Mouse (Mus musculus) kidney, adult 2 months (tissue): ENCODE measurements around the gene Vmn1r68. TPM values are rescaled to one million over a fixed set of nuclear protein-coding genes. Genes with fewer than 3 reads are reported as not detected.

Experiments
- DNase-seq: peaks from one replicate; pipeline ENCODE4 v3.0.0; 2021
- H3K27ac ChIP-seq: fragments of 200-500 bp; 2 replicates; pipeline ENCODE4 v1.5.1; 2012; ENCODE audit warnings: low read depth, low read length, control low read depth, inconsistent platforms; ENCODE audit not compliant: insufficient read depth
- H3K27me3 ChIP-seq: fragments of 200-500 bp; replicated peaks from 2 replicates; pipeline ENCODE4 v1.6.1; 2012; ENCODE audit warnings: mild to moderate bottlenecking, moderate library complexity, low read length, inconsistent platforms; ENCODE audit not compliant: control insufficient read depth, insufficient read depth
- H3K36me3 ChIP-seq: fragments of 200-500 bp; 2 replicates; pipeline ENCODE4 v1.6.1; 2012; ENCODE audit warnings: mild to moderate bottlenecking, moderate library complexity, low read length, inconsistent platforms; ENCODE audit not compliant: control insufficient read depth, insufficient read depth
- H3K4me1 ChIP-seq: fragments of 200-500 bp; 2 replicates; pipeline ENCODE4 v1.6.1; 2011; ENCODE audit warnings: low read length; ENCODE audit not compliant: control insufficient read depth, insufficient read depth
- H3K4me3 ChIP-seq: fragments of 200-500 bp; 2 replicates; pipeline ENCODE4 v1.5.1; 2011; ENCODE audit warnings: mild to moderate bottlenecking, low read depth, low read length, control low read depth; ENCODE audit not compliant: insufficient read depth
- CTCF ChIP-seq: fragments of 200-500 bp; conservative IDR thresholded peaks from 2 replicates; pipeline ENCODE4 v1.5.1; 2011; ENCODE audit warnings: low read depth, mild to moderate bottlenecking, control low read depth, low read length, moderate library complexity, mixed read lengths; ENCODE audit not compliant: insufficient read depth, insufficient read length
- POLR2A ChIP-seq: fragments of 200-500 bp; IDR thresholded peaks from one replicate; pipeline ENCODE4 v1.6.1; 2011; ENCODE audit warnings: low read depth, low read length, control low read depth
- WGBS: fragments of 180-500 bp; shearing (Covaris S2); methylation state at CpG from one replicate; pipeline ENCODE4 v1.1.7; 2018; 5-methylcytosine and 5-hydroxymethylcytosine counted together
- polyA plus RNA-seq: library from polyadenylated mRNA; depleted of rRNA; stranded (reverse); fragments of >200 nt; gene quantifications from 2 replicates; pipeline ENCODE4 v1.2.3, GENCODE M21; 2012; rRNA removed

Gene Vmn1r68
- not detected in 2 replicates for polyA plus RNA-seq

GRCm38 (mm10) chr7:10558385-10558784 lies at the start of gene Vmn1r68:
Vmn1r68 (minus strand) TSS chr7:10558485.
- DNase-seq = no peak
- WGBS = 61% methylated on average over 2 of the region's 2 CpGs
- H3K4me3 ChIP-seq = no peak within 1 kb of the TSS
- no peak within 1 kb of the TSS for H3K27ac ChIP-seq
- H3K36me3 ChIP-seq = no peaks in the 10 kb centered on the region
- no peaks in the 10 kb centered on the region for H3K4me1 ChIP-seq
- no peaks in the 10 kb centered on the region for H3K27me3 ChIP-seq
- TF ChIP-seq POLR2A (no peak), CTCF (no peak)

- no peaks in the 10 kb centered on the region for H3K27me3 ChIP-seq
- 37% methylated on average over 6 of the region's 6 CpGs for WGBS
- no peaks in the 10 kb centered on the region for H3K4me1 ChIP-seq
- TF ChIP-seq POLR2A (no peak), CTCF (no peak)
- H3K4me3 ChIP-seq = no peak overlapping the region
- no peaks in the 10 kb centered on the region for H3K36me3 ChIP-seq
- DNase-seq = no peak
- H3K27ac ChIP-seq = no peak overlapping the region
These were observed 62.7 kb downstream of the Vmn1r68 start for GRCm38 (mm10) chr7:10495578-10495977.

GRCm38 (mm10) chr7:10494786-10495521 lies 63.3 kb downstream of the Vmn1r68 start, which contains the start of gene Zik1:
Zik1 (minus strand) TSS chr7:10495394.
- H3K4me1 ChIP-seq = no peaks in the 10 kb centered on the region
- no peak for TF ChIP-seq POLR2A
- TF ChIP-seq CTCF = no peak
- peak; percentile 66 for DNase-seq
- H3K27me3 ChIP-seq = no peaks in the 10 kb centered on the region
- no peak within 1 kb of the TSS for H3K27ac ChIP-seq
- H3K36me3 ChIP-seq = no peaks in the 10 kb centered on the region; the same call in 1 of the 2 replicates
- 1% methylated on average over 33 of the region's 33 CpGs for WGBS
- peak within 1 kb of the TSS; percentile 83 for H3K4me3 ChIP-seq

- TF ChIP-seq POLR2A = no peak
- no peak for TF ChIP-seq CTCF
- no peak for DNase-seq
- WGBS = 63% methylated on average over 18 of the region's 18 CpGs
- Histone ChIP-seq H3K4me1 (no peaks in the 10 kb centered on the region), H3K27ac (no peak overlapping the region), H3K27me3 (no peaks in the 10 kb centered on the region), H3K36me3 (no peaks in the 10 kb centered on the region), H3K4me3 (no peak overlapping the region)
These were observed 77.6 kb downstream of the Vmn1r68 start for GRCm38 (mm10) chr7:10480588-10481233.

- no peaks in the 10 kb centered on the region for H3K4me1 ChIP-seq
- DNase-seq = no peak
- H3K27me3 ChIP-seq = no peaks in the 10 kb centered on the region
- no peaks in the 10 kb centered on the region for H3K36me3 ChIP-seq
- H3K27ac ChIP-seq = no peak overlapping the region
- no peak for TF ChIP-seq POLR2A
- TF ChIP-seq CTCF = no peak
- no peak overlapping the region for H3K4me3 ChIP-seq
These were observed 78.5 kb downstream of the Vmn1r68 start for GRCm38 (mm10) chr7:10479813-10480212.

- no peaks in the 10 kb centered on the region for H3K27me3 ChIP-seq
- no peak overlapping the region for H3K27ac ChIP-seq
- H3K4me3 ChIP-seq = no peak overlapping the region
- no peak for TF ChIP-seq CTCF
- no peak for TF ChIP-seq POLR2A
- 78% methylated on average over 3 of the region's 3 CpGs for WGBS
- no peak for DNase-seq
- H3K4me1 ChIP-seq = no peaks in the 10 kb centered on the region
- no peaks in the 10 kb centered on the region for H3K36me3 ChIP-seq
These were observed 100.1 kb downstream of the Vmn1r68 start for GRCm38 (mm10) chr7:10458166-10458565.

Other genes with a start within 250 kb of the Vmn1r68 start
- gene Vmn1r67, start 115.2 kb downstream of the Vmn1r68 start, polyA plus RNA-seq = not detected in 2 replicates
- gene Zik1, start 63.1 kb downstream of the Vmn1r68 start, polyA plus RNA-seq = 0.20 and 0.31 TPM in 2 replicates
- gene Vmn1r69, start 55.2 kb upstream of the Vmn1r68 start, polyA plus RNA-seq = not detected in 2 replicates
- gene Vmn1r70, start 73.0 kb upstream of the Vmn1r68 start, polyA plus RNA-seq = not detected in 2 replicates
- not detected in 2 replicates for gene Nlrp4b, start 129.3 kb upstream of the Vmn1r68 start, polyA plus RNA-seq
- not detected in 2 replicates for gene Vmn1r71, start 195.9 kb upstream of the Vmn1r68 start, polyA plus RNA-seq